Mouse (Mus musculus) heart, embryonic 15.5 days (tissue): ENCODE results near the gene Auh. TPM values are rescaled to one million over a fixed set of nuclear protein-coding genes. Genes with fewer than 3 reads are reported as not detected.

ENCODE experiments used
- ATAC-seq: fragments of 200-750 bp; cut with Nextera tagmentation; replicated peaks from 2 replicates; pipeline ENCODE4 v1.8.0; 2017; ENCODE audit warnings: low read depth, moderate TSS enrichment; ENCODE audit not compliant: insufficient number of reproducible peaks, insufficient read depth, low FRiP score
- H3K27ac ChIP-seq: fragments of 300-500 bp; sonication (generic); 2 replicates; pipeline ENCODE4 v1.5.1; 2015; ENCODE audit warnings: mild to moderate bottlenecking, inconsistent platforms
- H3K27me3 ChIP-seq: fragments of 300-500 bp; sonication (generic); 2 replicates; pipeline ENCODE4 v1.6.1; 2015; ENCODE audit warnings: inconsistent platforms
- H3K36me3 ChIP-seq: fragments of 300-500 bp; sonication (generic); 2 replicates; pipeline ENCODE4 v1.6.1; 2015; ENCODE audit warnings: mild to moderate bottlenecking, inconsistent platforms
- H3K4me1 ChIP-seq: fragments of 300-500 bp; sonication (generic); replicated peaks from 2 replicates; pipeline ENCODE4 v1.6.1; 2015; ENCODE audit warnings: inconsistent platforms
- H3K4me2 ChIP-seq: fragments of 300-500 bp; sonication (generic); 2 replicates; pipeline ENCODE4 v1.6.1; 2015; ENCODE audit warnings: inconsistent platforms, mild to moderate bottlenecking, moderate library complexity
- H3K4me3 ChIP-seq: fragments of 300-500 bp; sonication (generic); 2 replicates; pipeline ENCODE4 v1.5.1; 2015; ENCODE audit warnings: mild to moderate bottlenecking, inconsistent platforms
- H3K9ac ChIP-seq: fragments of 300-500 bp; sonication (generic); 2 replicates; pipeline ENCODE4 v1.6.1; 2015; ENCODE audit warnings: mild to moderate bottlenecking, inconsistent platforms
- H3K9me3 ChIP-seq: fragments of 300-500 bp; sonication (generic); replicated peaks from 2 replicates; pipeline ENCODE4 v1.6.1; 2016; ENCODE audit warnings: inconsistent platforms
- WGBS: fragments of 180-500 bp; shearing (Covaris S2); methylation state at CpG from one replicate; pipeline ENCODE4 v1.1.7; 2015; ENCODE audit warnings: mixed read lengths; 5-methylcytosine and 5-hydroxymethylcytosine counted together
- polyA plus RNA-seq: library from polyadenylated mRNA; unstranded; fragments of >200 nt; fragmentation: Nextera tagmentation; extraction: Ambion mirVana; gene quantifications from 2 replicates; pipeline ENCODE4 v1.2.1, GENCODE M21; 2015

The Auh gene
- polyA plus RNA-seq, 1 experiment from 2014 or later, result 53.8 TPM

DNA sequence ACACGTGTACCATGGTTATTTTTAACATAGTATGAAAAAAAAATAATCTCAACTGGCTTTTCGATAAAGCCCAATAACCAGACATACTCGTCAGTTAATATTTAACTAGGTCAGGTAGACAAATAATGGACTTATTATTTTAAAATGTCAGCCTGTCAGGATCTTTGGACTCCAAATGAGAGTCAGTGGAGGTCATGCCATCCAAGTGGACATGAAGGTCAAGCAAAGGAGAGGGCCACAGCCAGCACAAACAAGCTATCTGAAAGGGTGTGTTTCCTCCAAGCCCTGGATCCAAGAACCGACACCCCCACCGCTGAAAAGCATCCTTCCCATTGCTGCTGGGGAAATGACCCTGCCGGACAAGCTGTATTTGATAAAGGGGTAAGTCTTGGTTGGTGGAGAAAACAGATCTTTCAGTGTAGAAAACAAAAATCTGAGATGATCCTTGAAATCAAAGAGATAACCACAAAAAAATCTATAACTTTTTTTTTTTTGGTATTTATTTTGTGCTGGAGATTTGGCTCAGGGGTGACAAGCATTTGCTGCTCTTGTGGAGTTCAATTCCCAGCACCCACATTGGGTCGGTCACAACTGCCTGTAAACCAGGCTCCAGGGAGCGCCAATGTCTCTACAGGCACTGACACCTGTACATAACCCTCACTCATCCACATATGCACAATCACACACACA is 96.9 kb downstream of the Auh start:
- Histone ChIP-seq H3K9ac (no peak overlapping the region), H3K27ac (no peak overlapping the region), H3K27me3 (no peaks in the 10 kb centered on the region), H3K9me3 (no peaks in the 10 kb centered on the region), H3K4me2 (no peak overlapping the region), H3K4me1 (peaks cover 16% of the 10 kb centered on the region), H3K36me3 (peaks cover 9% of the 10 kb centered on the region; the same call in 1 of the 2 replicates), H3K4me3 (no peak overlapping the region)
- ATAC-seq, result no peak
- WGBS, result 75% methylated on average over 8 of the region's 8 CpGs

DNA sequence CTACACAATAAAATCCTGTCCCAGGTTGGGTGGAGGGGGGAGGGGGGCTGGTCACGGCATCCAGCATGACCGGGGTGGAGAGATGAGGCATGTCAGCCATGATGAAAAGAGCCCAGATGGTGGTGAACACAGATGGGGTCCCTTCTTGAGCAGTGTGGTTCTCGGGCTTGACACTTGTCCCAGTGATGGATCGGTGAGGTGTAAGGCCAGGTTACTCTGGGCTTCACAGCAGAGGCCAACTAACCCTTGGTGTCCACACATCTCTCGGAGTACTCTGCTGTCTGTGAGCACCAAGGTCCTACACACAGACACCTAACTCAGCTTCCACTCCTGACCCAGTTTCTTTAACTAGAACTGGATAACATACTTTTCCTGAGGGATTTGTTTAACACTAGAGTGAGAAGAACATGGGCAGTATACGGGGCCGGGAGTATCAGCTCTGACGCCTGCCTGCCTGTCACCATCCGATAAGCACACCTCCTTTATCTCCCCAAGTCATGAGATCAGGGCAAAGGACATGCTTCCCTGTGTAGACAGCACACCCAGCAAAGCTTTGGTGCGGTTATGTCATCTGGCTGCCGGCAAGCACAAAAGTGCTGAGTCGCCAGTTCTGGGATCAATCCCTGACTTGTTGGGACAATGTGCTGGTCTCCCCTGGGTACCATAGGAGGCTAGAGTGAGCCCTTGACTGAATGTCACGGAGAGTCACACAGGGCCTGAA is 98.3 kb downstream of the Auh start:
- WGBS, result 52% methylated on average over 13 of the region's 13 CpGs
- no peak for ATAC-seq

GRCm38 (mm10) chr13:52828946-52829523 is 100.4 kb downstream of the Auh start:
- Histone ChIP-seq H3K4me3 (no peak overlapping the region), H3K9ac (no peak overlapping the region), H3K27me3 (no peaks in the 10 kb centered on the region), H3K4me1 (peaks cover 19% of the 10 kb centered on the region), H3K27ac (no peak overlapping the region; the same call in 1 of the 2 replicates), H3K9me3 (no peaks in the 10 kb centered on the region), H3K36me3 (no peaks in the 10 kb centered on the region), H3K4me2 (no peak overlapping the region)
- 57% methylated on average over 12 of the region's 12 CpGs for WGBS
- ATAC-seq, result no peak; the same call in 1 of the 2 replicates

More for the DNA sequence above, 98.3 kb downstream of the Auh start:
- H3K4me3 ChIP-seq, result no peak overlapping the region
- H3K27me3 ChIP-seq, result no peaks in the 10 kb centered on the region
- H3K9ac ChIP-seq, result no peak overlapping the region
- 0 out of 2 replicates have a peak, but pooled peaks cover under 1% of the 10 kb centered on the region for H3K36me3 ChIP-seq
- H3K4me2 ChIP-seq, result no peak overlapping the region
- H3K9me3 ChIP-seq, result no peaks in the 10 kb centered on the region
- peaks cover 16% of the 10 kb centered on the region for H3K4me1 ChIP-seq
- H3K27ac ChIP-seq, result no peak overlapping the region

DNA sequence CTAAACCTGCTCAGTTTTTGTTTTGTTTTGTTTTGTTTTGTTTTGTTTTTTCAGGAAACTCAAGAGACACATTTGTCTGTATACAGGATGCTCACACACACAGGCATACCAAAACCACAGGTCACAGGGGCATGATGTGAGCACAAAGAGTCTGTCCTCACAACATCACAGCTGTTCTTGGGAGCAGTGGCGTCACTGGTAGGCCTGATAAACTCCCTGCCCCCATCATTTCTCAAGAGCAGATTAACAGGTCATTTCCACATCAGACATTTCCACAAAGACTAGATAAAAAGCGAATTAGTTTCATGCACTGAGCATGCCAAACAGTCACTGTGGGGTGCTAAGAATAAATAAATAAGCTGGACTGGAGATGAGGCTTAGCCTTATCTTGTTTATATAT is 101.3 kb downstream of the Auh start:
- Histone ChIP-seq H3K27ac (no peak overlapping the region; the same call in 1 of the 2 replicates), H3K4me1 (peaks cover 19% of the 10 kb centered on the region), H3K27me3 (no peaks in the 10 kb centered on the region), H3K4me2 (no peak overlapping the region), H3K36me3 (no peaks in the 10 kb centered on the region), H3K9me3 (no peaks in the 10 kb centered on the region), H3K9ac (no peak overlapping the region), H3K4me3 (no peak overlapping the region)
- WGBS, result 46% methylated on average over 2 of the region's 2 CpGs
- 0 out of 2 replicates have a peak, but pooled peaks have one; percentile 33 for ATAC-seq

GRCm38 (mm10) chr13:52826666-52827065 is 102.8 kb downstream of the Auh start:
- Histone ChIP-seq H3K27me3 (no peaks in the 10 kb centered on the region), H3K27ac (no peak overlapping the region), H3K9ac (no peak overlapping the region), H3K4me3 (no peak overlapping the region), H3K4me2 (no peak overlapping the region), H3K9me3 (no peaks in the 10 kb centered on the region), H3K4me1 (peaks cover 31% of the 10 kb centered on the region), H3K36me3 (no peaks in the 10 kb centered on the region)
- ATAC-seq, result no peak

- peaks cover 41% of the 10 kb centered on the region for H3K4me1 ChIP-seq
- H3K9me3 ChIP-seq, result no peaks in the 10 kb centered on the region
- H3K27ac ChIP-seq, result no peak overlapping the region
- no peak for ATAC-seq
- no peak overlapping the region for H3K9ac ChIP-seq
- H3K4me3 ChIP-seq, result no peak overlapping the region
- no peak overlapping the region for H3K4me2 ChIP-seq
- WGBS, result 57% methylated on average over 9 of the region's 9 CpGs
- no peaks in the 10 kb centered on the region for H3K27me3 ChIP-seq
- H3K36me3 ChIP-seq, result no peaks in the 10 kb centered on the region
Observed at GRCm38 (mm10) chr13:52824754-52825153, 104.7 kb downstream of the Auh start.

- H3K9me3 ChIP-seq, result no peaks in the 10 kb centered on the region
- no peaks in the 10 kb centered on the region for H3K36me3 ChIP-seq
- peaks cover 57% of the 10 kb centered on the region for H3K4me1 ChIP-seq
- H3K4me2 ChIP-seq, result 0 out of 2 replicates have a peak overlapping the region, but pooled peaks have one; percentile 10
- no peak overlapping the region for H3K9ac ChIP-seq
- no peak overlapping the region for H3K4me3 ChIP-seq
- no peak for ATAC-seq
- WGBS, result 38% methylated on average over 20 of the region's 23 CpGs
- H3K27me3 ChIP-seq, result no peaks in the 10 kb centered on the region
- H3K27ac ChIP-seq, result peak overlapping the region; percentile 54
Observed at GRCm38 (mm10) chr13:52822165-52823149, 107.0 kb downstream of the Auh start.

- 22% methylated on average over 9 of the region's 9 CpGs for WGBS
- no peak for ATAC-seq
- Histone ChIP-seq H3K36me3 (no peaks in the 10 kb centered on the region), H3K27ac (peak overlapping the region; percentile 54), H3K9me3 (no peaks in the 10 kb centered on the region), H3K4me3 (no peak overlapping the region), H3K4me2 (no peak overlapping the region), H3K4me1 (peaks cover 57% of the 10 kb centered on the region), H3K27me3 (no peaks in the 10 kb centered on the region), H3K9ac (no peak overlapping the region)
Observed at GRCm38 (mm10) chr13:52821571-52821970, 107.9 kb downstream of the Auh start.

- ATAC-seq, result no peak
- WGBS, result 64% methylated on average over 4 of the region's 4 CpGs
- no peak overlapping the region for H3K4me3 ChIP-seq
- no peaks in the 10 kb centered on the region for H3K36me3 ChIP-seq
- H3K4me2 ChIP-seq, result no peak overlapping the region
- no peaks in the 10 kb centered on the region for H3K9me3 ChIP-seq
- H3K4me1 ChIP-seq, result peaks cover 57% of the 10 kb centered on the region
- H3K27ac ChIP-seq, result peak overlapping the region; percentile 10; the same call in 1 of the 2 replicates
- H3K27me3 ChIP-seq, result no peaks in the 10 kb centered on the region
- H3K9ac ChIP-seq, result no peak overlapping the region
Observed at GRCm38 (mm10) chr13:52819901-52820300, 109.6 kb downstream of the Auh start.

DNA sequence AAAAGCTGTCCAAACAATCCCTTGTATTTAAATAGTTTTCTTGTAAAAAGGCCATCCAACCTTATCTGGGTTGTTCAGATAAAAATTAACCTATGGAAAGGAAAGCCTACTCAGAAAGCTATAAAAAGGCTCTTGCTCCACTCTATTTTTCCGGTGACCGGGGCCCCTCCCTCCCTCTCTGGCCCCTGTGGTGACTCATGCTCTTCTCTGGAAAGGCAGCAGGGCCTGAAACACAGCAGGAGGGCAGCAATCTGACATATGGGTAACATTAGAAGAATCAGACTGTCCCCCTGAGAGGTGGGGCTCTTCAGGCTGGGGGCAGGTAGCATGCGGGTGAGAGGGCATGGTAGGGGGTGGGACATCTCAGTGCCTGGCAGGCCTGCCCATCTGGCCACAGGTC is 110.7 kb downstream of the Auh start:
- peak overlapping the region; percentile 39 for H3K4me2 ChIP-seq
- 0 out of 2 replicates have a peak overlapping the region, but pooled peaks have one; percentile 22 for H3K9ac ChIP-seq
- peak overlapping the region; percentile 72 for H3K27ac ChIP-seq
- H3K4me1 ChIP-seq, result peaks cover 54% of the 10 kb centered on the region
- ATAC-seq, result peak; percentile 65; the same call in 1 of the 2 replicates
- 9% methylated on average over 3 of the region's 3 CpGs for WGBS
- H3K36me3 ChIP-seq, result no peaks in the 10 kb centered on the region
- H3K27me3 ChIP-seq, result no peaks in the 10 kb centered on the region
- H3K9me3 ChIP-seq, result no peaks in the 10 kb centered on the region
- no peak overlapping the region for H3K4me3 ChIP-seq
